Mouse (Mus musculus) cerebellum, postnatal 14 days (tissue): ENCODE results near the gene Gmds.

Source experiments
- DNase-seq, 2 experiments: peaks; one replicate each; pipeline ENCODE4 v3.0.0; 2021; ENCODE audit warnings: mixed read lengths in 2 of 2

Gmds gene

GRCm38 (mm10) chr13:32267184-32267775 is 71.3 kb downstream of the Gmds start:
- no peak for DNase-seq

- DNase-seq = no peak
These were observed 71.8 kb downstream of the Gmds start for GRCm38 (mm10) chr13:32266721-32267120.

GRCm38 (mm10) chr13:32256121-32256520 is 82.4 kb downstream of the Gmds start:
- DNase-seq = peak; percentile 49 to 54

- DNase-seq = no peak
These were observed 86.3 kb downstream of the Gmds start for GRCm38 (mm10) chr13:32252276-32252675.

- DNase-seq = peak in 1 of 2 experiments; percentile 4
These were observed 96.3 kb downstream of the Gmds start for GRCm38 (mm10) chr13:32242200-32242599.

GRCm38 (mm10) chr13:32236269-32236678 is 102.3 kb downstream of the Gmds start:
- peak in 1 of 2 experiments; percentile 5 for DNase-seq

GRCm38 (mm10) chr13:32235046-32235445 is 103.5 kb downstream of the Gmds start:
- DNase-seq = no peak

GRCm38 (mm10) chr13:32234019-32234418 is 104.5 kb downstream of the Gmds start:
- no peak for DNase-seq

GRCm38 (mm10) chr13:32232391-32232790 is 106.1 kb downstream of the Gmds start:
- no peak for DNase-seq

GRCm38 (mm10) chr13:32231956-32232355 is 106.6 kb downstream of the Gmds start:
- DNase-seq = no peak

- DNase-seq = no peak
These were observed 110.5 kb downstream of the Gmds start for GRCm38 (mm10) chr13:32227874-32228562.

- no peak for DNase-seq
These were observed 120.9 kb downstream of the Gmds start for GRCm38 (mm10) chr13:32217647-32218046.

GRCm38 (mm10) chr13:32213702-32214452 is 124.7 kb downstream of the Gmds start:
- peak; percentile 43 to 71 for DNase-seq

- DNase-seq = no peak
These were observed 126.4 kb downstream of the Gmds start for GRCm38 (mm10) chr13:32212125-32212524.

- DNase-seq = no peak
These were observed 131.2 kb downstream of the Gmds start for GRCm38 (mm10) chr13:32207172-32207908.

- no peak for DNase-seq
These were observed 158.6 kb downstream of the Gmds start for GRCm38 (mm10) chr13:32179906-32180305.

- no peak for DNase-seq
These were observed 159.9 kb downstream of the Gmds start for GRCm38 (mm10) chr13:32178682-32179081.

GRCm38 (mm10) chr13:32177852-32178453 is 160.6 kb downstream of the Gmds start:
- no peak for DNase-seq

GRCm38 (mm10) chr13:32175028-32175427 is 163.5 kb downstream of the Gmds start:
- DNase-seq = no peak

- peak; percentile 10 to 35 for DNase-seq
These were observed 169.4 kb downstream of the Gmds start for GRCm38 (mm10) chr13:32169173-32169572.

GRCm38 (mm10) chr13:32167806-32168205 is 170.7 kb downstream of the Gmds start:
- peak; percentile 27 to 63 for DNase-seq

GRCm38 (mm10) chr13:32165581-32165980 is 173.0 kb downstream of the Gmds start:
- DNase-seq = peak; percentile 19 to 60

- DNase-seq = no peak
These were observed 177.0 kb downstream of the Gmds start for GRCm38 (mm10) chr13:32161567-32161966.
